Mouse (Mus musculus) neural tube, embryonic 14.5 days (tissue): ENCODE results near the gene Emg1. TPM values are rescaled to one million over a fixed set of nuclear protein-coding genes. Genes with fewer than 3 reads are reported as not detected.

Source experiments
- ATAC-seq: fragments of 200-750 bp; cut with Nextera tagmentation; 2 replicates; pipeline ENCODE4 v1.8.0; 2017; ENCODE audit warnings: low read depth, mild to moderate bottlenecking, moderate TSS enrichment, moderate library complexity
- H3K27ac ChIP-seq: fragments of 300-500 bp; sonication (generic); 2 replicates; pipeline ENCODE4 v1.5.1; 2014; ENCODE audit warnings: low read depth, mild to moderate bottlenecking, control low read depth, low read length, moderate library complexity, mixed read lengths
- H3K27me3 ChIP-seq: fragments of 300-500 bp; sonication (generic); 2 replicates; pipeline ENCODE4 v1.6.1; 2014; ENCODE audit warnings: low read length; ENCODE audit not compliant: control insufficient read depth, insufficient read depth
- H3K36me3 ChIP-seq: fragments of 300-500 bp; sonication (generic); 2 replicates; pipeline ENCODE4 v1.6.1; 2014; ENCODE audit warnings: low read length, mixed read lengths; ENCODE audit not compliant: control insufficient read depth, insufficient read depth
- H3K4me1 ChIP-seq: fragments of 300-500 bp; sonication (generic); 2 replicates; pipeline ENCODE4 v1.6.1; 2014; ENCODE audit warnings: low read length; ENCODE audit not compliant: control insufficient read depth, insufficient read depth
- H3K4me2 ChIP-seq: fragments of 300-500 bp; sonication (generic); 2 replicates; pipeline ENCODE4 v1.6.1; 2014; ENCODE audit warnings: mild to moderate bottlenecking, low read depth, low read length, control low read depth
- H3K4me3 ChIP-seq: fragments of 300-500 bp; sonication (generic); 2 replicates; pipeline ENCODE4 v1.5.1; 2014; ENCODE audit warnings: low read depth, low read length, control low read depth, mixed read lengths
- H3K9ac ChIP-seq: fragments of 300-500 bp; sonication (generic); replicated peaks from 2 replicates; pipeline ENCODE4 v1.6.1; 2014; ENCODE audit warnings: low read depth, mild to moderate bottlenecking, control low read depth, low read length, mixed read lengths
- H3K9me3 ChIP-seq: fragments of 300-500 bp; sonication (generic); 2 replicates; pipeline ENCODE4 v1.6.1; 2016; ENCODE audit warnings: low read length; ENCODE audit not compliant: control insufficient read depth
- WGBS: fragments of 180-500 bp; shearing (Covaris S2); extraction: QIAGEN DNeasy Blood & Tissue Kit; methylation state at CpG from one replicate; pipeline ENCODE4 v1.1.7; 2014; 5-methylcytosine and 5-hydroxymethylcytosine counted together
- polyA plus RNA-seq: library from polyadenylated mRNA; unstranded; fragments of >200 nt; fragmentation: Nextera tagmentation; extraction: Ambion mirVana; gene quantifications from 2 replicates; pipeline ENCODE4 v1.2.1, GENCODE M21; 2014

Emg1 gene
- polyA plus RNA-seq = 94.2 and 99.8 TPM in 2 replicates

DNA sequence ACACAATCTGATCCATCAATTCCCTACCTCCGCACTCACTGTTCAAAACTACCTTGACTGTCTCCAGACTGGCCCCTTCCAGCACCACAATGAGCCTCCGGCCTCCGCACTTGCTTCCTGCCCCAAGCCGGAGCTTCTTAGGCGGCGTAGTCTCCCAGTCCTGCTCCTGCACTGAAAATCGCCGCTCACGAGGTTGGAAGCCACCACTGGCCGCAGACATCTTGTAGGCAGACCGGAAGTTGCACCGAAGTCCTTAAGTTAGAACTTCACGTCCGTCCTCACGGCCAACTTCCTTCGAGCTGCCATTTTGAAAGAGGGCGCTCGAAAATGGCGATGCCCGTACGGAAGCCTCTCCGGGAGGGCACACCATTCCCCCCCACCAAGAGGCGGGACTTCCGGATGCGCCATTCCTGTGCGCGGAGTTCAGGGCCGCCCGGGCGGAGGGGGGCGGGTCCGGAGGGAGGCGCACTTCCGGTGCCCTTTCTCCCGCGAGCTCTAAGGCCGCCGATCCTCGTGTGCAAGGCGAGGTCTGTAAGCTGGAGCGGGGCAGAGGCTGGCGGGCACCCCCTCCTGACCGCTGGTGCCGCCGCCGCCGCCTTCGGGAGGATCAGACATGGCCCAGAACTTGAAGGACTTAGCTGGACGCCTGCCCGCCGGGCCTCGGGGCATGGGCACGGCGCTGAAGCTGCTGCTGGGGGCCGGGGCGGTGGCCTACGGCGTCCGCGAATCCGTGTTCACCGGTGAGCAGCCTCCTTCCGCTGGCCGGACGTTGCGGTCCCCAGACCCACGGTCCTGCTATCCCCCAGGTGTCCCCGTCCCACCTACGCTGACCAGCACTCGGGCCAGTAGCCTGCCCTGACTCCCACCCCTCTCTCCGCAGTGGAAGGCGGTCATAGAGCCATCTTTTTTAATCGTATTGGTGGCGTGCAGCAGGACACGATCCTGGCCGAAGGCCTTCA lies at the start of gene Emg1, which contains the start of gene Phb2:
Gene Emg1, minus strand, starts transcription at position 355 of the 959 bp plus-strand sequence.
Gene Phb2, plus strand, starts transcription at position 513 of the 959 bp plus-strand sequence.
- no peaks in the 10 kb centered on the region for H3K9me3 ChIP-seq
- H3K36me3 ChIP-seq = peaks cover 26% of the 10 kb centered on the region
- peak; percentile 97 for ATAC-seq
- H3K4me1 ChIP-seq = peaks cover 17% of the 10 kb centered on the region
- H3K9ac ChIP-seq = peak within 1 kb of the TSS; percentile 71
- peak within 1 kb of the TSS; percentile 67 for H3K4me3 ChIP-seq
- H3K27me3 ChIP-seq = no peaks in the 10 kb centered on the region
- H3K4me2 ChIP-seq = peak within 1 kb of the TSS; percentile 96
- H3K27ac ChIP-seq = peak within 1 kb of the TSS; percentile 60; the same call in 1 of the 2 replicates
- WGBS = under 1% methylated on average over 68 of the region's 76 CpGs

- Histone ChIP-seq H3K27ac (no peak overlapping the region), H3K9ac (no peak overlapping the region), H3K4me3 (no peak overlapping the region), H3K36me3 (no peaks in the 10 kb centered on the region), H3K4me2 (no peak overlapping the region), H3K9me3 (no peaks in the 10 kb centered on the region), H3K27me3 (no peaks in the 10 kb centered on the region), H3K4me1 (peaks cover 33% of the 10 kb centered on the region; the same call in 1 of the 2 replicates)
- no peak for ATAC-seq
- WGBS = 1% methylated on average over 5 of the region's 5 CpGs
These were observed 47.3 kb upstream of the Emg1 start for GRCm38 (mm10) chr6:124759259-124759658.

GRCm38 (mm10) chr6:124758849-124759232 lies 46.9 kb upstream of the Emg1 start:
- Histone ChIP-seq H3K9ac (no peak overlapping the region), H3K4me2 (peak overlapping the region; percentile 63; the same call in 1 of the 2 replicates)
- WGBS = 58% methylated on average over 2 of the region's 2 CpGs

DNA sequence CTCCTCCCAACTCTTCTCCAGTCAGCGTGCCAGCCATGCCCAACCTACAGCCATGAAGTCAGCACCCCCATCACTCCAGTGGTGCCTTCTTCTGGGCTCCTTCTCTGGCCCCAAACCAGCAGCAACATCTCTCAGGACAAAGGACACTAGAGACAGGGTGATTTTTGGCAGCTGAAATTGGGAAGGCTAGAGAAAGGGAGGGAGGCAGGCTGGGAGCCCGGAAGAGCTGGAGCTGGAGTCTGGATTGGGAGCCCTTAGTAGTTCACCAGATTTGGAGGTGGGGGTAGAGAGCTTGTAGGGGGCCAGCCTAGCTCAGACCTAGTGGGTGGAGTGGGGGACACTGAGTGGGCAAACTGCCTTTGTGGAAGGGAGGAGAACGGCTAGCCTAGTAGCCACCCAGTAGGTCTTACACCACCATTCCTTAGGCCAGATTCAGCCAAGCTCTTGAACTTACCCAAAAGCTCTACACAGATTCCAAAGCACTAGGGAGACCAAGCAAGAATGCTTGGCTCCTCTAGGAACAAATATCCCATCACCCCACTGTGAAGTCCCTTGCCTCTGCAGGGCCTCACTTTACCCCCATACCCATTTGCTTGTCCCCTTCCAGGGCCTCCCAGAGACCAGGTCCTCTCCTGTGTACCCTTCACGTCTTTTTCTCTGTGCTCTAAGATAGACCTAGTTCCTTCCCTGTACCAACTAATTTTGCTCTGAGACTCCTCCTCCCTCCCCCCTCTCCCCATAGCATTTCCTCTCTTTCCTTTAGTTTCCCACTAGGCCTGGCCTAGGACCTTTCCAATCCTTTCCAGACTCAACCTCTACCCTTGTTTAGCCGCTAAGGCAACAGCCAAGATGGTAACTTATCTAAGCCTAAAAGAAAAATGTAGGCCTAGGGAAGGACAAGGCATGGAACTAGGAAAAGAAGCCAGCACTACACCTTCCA lies 46.2 kb upstream of the Emg1 start:
- WGBS = 28% methylated on average over 5 of the region's 5 CpGs
- Histone ChIP-seq H3K27me3 (no peaks in the 10 kb centered on the region), H3K4me1 (peaks cover 44% of the 10 kb centered on the region; the same call in 1 of the 2 replicates), H3K36me3 (no peaks in the 10 kb centered on the region), H3K27ac (peak overlapping the region; percentile 96), H3K4me3 (peak overlapping the region; percentile 74; the same call in 1 of the 2 replicates), H3K9me3 (no peaks in the 10 kb centered on the region), H3K4me2 (peak overlapping the region; percentile 63), H3K9ac (no peak overlapping the region)
- ATAC-seq = peak; percentile 18

More at GRCm38 (mm10) chr6:124758849-124759232, 46.9 kb upstream of the Emg1 start:
- no peak for ATAC-seq
- Histone ChIP-seq H3K36me3 (no peaks in the 10 kb centered on the region), H3K4me1 (peaks cover 37% of the 10 kb centered on the region; the same call in 1 of the 2 replicates), H3K4me3 (no peak overlapping the region), H3K9me3 (no peaks in the 10 kb centered on the region), H3K27ac (peak overlapping the region; percentile 53), H3K27me3 (no peaks in the 10 kb centered on the region)

DNA sequence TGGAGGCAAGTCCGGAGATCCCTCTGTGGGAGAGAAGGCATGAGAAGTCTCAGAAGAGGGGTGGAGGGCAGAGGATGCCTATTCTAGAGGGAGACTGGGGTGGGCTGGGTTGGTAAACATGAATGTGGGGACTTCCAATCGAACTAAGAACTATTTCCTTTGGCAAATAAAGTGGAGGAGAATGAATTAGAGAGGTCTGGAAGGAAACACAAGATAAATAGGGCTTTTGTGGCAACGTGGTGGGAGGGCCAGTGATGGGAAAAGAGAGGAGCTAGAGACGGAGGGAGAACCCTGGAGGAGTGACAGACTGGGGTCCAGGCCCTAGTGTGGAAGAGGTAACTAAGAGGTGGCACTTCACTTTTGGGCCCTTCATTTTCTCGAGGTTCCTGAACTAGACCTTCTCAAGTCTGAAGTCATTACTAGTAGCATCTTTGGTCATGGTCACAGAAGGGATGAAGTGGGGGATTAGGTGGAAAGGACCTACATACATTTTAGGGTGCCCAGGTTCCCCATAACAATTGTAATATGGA lies 45.4 kb upstream of the Emg1 start:
- Histone ChIP-seq H3K4me2 (peak overlapping the region; percentile 63), H3K27ac (peak overlapping the region; percentile 96), H3K4me1 (peaks cover 44% of the 10 kb centered on the region; the same call in 1 of the 2 replicates), H3K27me3 (no peaks in the 10 kb centered on the region), H3K4me3 (peak overlapping the region; percentile 74), H3K9me3 (no peaks in the 10 kb centered on the region), H3K36me3 (no peaks in the 10 kb centered on the region), H3K9ac (peak overlapping the region; percentile 97)
- WGBS = 4% methylated on average over 5 of the region's 5 CpGs
- ATAC-seq = no peak

GRCm38 (mm10) chr6:124756652-124757350 lies 44.8 kb upstream of the Emg1 start:
- Histone ChIP-seq H3K4me2 (peak overlapping the region; percentile 63), H3K27me3 (no peaks in the 10 kb centered on the region), H3K36me3 (no peaks in the 10 kb centered on the region), H3K4me3 (peak overlapping the region; percentile 74), H3K27ac (peak overlapping the region; percentile 96), H3K4me1 (peaks cover 44% of the 10 kb centered on the region; the same call in 1 of the 2 replicates), H3K9me3 (no peaks in the 10 kb centered on the region), H3K9ac (peak overlapping the region; percentile 97)
- ATAC-seq = peak; percentile 81
- under 1% methylated on average over 53 of the region's 54 CpGs for WGBS

GRCm38 (mm10) chr6:124755831-124756595 lies 44.0 kb upstream of the Emg1 start, which contains the start of the genes Gm45234 and Atn1:
Gene Gm45234 (minus strand): TSS chr6:124756021.
Gene Atn1 (minus strand): TSS chr6:124756524.
- no peaks in the 10 kb centered on the region for H3K27me3 ChIP-seq
- H3K4me3 ChIP-seq = peak within 1 kb of the TSS; percentile 74
- H3K9ac ChIP-seq = peak within 1 kb of the TSS; percentile 97
- 1% methylated on average over 59 of the region's 100 CpGs for WGBS
- peaks cover 44% of the 10 kb centered on the region; the same call in 1 of the 2 replicates for H3K4me1 ChIP-seq
- ATAC-seq = peak; percentile 57
- no peaks in the 10 kb centered on the region for H3K36me3 ChIP-seq
- peak within 1 kb of the TSS; percentile 96 for H3K27ac ChIP-seq
- peak within 1 kb of the TSS; percentile 63 for H3K4me2 ChIP-seq
- H3K9me3 ChIP-seq = no peaks in the 10 kb centered on the region
